Mouse (Mus musculus) spleen, postnatal 14 days (tissue): ENCODE measurements around the gene Pex26.

Source experiments
- DNase-seq, 2 experiments: peaks; one replicate each; pipeline ENCODE4 v3.0.0; 2021 to 2022; ENCODE audit warnings: low spot score in 2 of 2

Pex26 gene

DNA sequence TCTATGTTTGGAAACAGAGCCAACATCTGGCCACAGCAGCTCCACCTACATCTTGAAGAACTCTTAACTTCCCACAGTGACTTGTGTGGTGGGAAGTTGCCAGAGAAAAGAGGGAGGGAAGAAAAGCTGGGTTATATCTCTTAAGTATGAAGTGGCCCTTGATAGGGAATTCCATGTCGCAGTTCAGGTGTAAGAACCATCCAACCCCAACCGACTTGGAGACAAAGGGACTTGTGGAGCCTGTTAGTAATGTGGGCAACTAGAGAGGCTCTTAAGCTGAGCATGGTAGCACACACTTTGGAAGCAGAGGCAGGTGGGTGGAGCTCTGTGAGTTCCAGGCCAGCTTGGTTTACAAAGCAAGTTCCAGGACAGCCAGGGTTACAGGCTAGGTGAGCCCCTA lies 26.1 kb downstream of the Pex26 start:
- no peak for DNase-seq

DNA sequence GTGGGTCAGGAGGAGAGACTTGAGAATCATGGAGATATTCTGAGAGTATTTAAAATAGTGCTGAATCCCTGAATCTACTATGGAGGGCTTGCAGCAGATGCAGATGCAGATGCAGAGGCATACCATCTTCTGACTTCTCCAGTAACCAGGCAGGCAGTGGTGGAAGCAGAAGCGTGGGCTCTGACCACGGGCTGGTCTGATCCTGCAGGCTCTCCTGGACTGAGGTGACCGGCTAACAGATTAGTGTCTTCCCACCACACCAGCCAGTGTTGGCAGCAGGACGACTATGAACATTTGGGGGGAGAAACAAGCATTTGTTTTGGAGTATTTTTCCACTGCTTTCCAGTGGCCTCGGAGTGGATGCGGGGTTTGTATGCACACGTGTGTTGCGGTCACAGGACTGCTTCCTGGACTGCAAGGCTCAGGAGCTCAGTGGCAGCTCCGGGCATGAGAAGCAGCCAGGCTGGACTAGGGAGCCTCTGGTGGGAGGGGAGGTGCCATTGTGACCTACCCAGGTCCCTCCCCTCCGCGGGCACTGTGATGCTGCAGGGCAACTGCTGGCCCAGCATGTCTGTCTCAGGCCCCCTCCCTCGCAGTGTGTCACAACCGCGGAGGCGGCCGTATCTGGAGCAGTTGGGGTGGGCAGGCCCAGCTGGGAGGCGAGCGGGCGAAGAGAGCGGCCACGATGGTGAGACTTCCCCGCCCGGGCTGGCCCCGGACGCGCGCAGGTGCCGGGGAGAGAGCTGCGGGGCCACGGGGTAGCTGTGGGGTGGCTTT lies 26.9 kb downstream of the Pex26 start, which contains the start of gene Tuba8:
Tuba8 (plus strand) TSS at position 548 of the 777 bp plus-strand sequence.
- peak in 1 of 2 experiments; percentile 7 for DNase-seq

DNA sequence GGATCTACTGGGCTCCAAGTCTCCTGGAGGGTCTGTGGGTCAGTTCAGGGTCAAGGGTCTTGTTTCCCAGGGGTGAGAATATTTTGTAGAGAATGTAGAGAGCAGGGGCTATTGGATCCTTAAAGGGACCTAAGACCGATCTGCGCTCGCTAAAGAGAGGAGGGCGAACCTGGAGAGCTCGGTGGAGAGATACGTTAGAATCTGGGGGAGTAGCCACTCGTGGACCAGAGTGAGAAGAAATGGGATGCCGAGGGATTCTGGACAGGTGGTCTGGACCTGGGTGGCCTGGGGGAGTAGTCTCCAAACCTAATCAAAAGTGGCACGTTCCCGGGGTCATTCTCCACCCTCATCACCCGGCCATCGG lies 27.4 kb downstream of the Pex26 start:
- no peak for DNase-seq

DNA sequence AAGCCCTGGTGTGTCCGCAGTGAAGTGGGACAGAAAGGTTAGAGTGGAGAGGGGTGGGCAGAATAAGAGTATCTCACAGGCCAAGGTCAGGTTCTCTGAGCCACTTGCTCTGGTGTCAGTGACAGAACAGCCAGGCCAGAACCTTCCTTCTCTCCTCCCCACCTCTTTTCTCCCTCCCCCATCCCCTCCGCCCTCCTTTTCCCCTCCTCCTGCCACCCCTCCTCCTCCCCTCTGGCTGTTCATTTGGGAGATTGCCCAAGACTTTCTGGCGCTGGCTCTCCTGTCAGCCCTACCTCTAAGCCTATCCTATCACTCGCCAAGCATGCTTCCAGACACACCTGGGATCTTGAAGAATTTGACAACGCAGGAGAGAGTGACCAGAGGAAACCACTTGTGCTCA lies 28.3 kb downstream of the Pex26 start:
- DNase-seq, result no peak

DNA sequence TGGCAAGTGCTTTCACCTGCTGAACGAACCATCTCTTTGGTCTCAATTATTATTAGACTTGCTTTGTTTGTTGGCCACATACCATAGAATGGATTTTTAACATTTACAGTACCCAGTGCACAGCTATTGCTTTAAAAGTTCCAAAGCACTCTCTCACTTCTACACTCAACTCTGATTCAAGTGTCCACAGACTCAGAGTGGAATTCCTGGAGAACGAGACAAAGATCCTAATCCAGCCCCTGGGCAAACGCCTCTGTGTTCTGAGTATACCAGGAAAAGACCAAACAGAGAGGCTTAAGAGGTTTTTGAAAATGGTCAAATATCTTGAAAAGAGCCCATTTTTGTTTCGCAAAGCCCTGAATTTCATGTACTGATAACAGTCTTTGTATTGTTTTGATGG lies 29.5 kb downstream of the Pex26 start:
- DNase-seq, result no peak

DNA sequence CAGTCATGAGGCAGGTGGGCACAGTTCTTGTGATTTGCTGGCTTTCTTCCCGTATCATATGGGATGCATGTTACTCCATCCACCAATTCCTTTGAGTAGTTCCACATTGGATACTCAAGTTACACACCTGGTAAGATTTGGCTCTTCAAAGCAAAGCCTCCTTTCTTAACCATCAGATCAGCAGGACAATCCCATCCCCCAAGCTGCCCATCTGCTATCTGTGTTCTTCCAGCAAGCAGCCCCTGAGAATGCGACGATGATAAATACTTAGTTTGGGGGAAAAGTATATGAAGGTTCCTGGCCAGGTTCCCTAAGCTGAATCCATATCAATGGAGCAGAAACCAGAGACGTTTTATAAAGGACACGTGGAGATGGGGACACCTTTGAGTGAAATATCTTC lies 30.8 kb downstream of the Pex26 start:
- DNase-seq, result no peak

DNA sequence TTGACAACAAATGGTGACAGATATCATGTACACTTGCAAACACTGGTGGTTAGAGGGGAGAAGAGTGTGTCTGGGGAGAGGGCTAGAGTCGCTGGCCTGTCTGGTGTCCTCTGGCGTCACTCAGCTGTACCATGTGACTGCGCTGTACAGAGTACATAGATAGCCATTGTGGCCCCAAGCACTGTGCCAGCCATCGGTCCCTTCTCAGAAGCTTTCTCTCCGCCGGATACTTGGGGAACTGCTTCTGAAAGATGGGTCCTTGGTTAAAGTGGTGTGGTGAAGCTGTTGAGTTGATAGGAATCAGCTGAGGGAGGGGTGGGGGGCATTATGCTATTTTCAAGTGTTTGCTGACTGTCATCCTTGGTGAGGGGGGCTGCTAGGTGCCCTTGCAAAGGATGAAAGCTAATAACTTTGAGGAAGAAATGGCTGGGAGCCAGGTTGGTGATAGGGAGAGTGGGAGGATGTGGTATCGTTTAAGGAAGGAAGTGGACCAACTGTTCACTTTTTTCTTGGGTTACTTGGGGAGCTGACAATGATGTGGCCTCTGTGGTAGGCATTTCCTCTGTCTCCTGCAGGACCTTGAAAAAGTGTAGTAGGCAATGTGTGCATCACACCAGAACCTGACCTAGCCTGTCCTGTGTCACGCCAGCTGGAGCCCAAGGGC lies 31.3 kb downstream of the Pex26 start:
- no peak for DNase-seq

DNA sequence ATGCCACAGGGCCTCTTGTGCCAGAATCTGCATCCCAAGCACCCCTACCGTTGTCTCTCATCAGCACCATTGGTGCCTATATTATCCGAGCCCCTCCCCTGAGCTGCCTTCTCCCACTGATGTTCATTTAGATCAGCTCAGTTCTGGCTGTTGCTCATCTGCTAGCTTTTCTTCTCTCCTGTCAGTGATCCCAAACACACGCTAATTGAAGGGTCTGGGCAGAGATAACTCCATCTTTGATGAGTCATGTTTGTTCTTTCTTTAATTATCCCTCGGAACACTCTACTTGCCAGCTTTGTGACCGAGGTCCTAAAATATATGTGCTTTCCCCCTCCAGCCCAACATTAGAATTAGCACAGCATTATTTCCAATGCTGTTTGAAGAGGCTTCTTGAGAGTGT lies 31.9 kb downstream of the Pex26 start:
- no peak for DNase-seq

DNA sequence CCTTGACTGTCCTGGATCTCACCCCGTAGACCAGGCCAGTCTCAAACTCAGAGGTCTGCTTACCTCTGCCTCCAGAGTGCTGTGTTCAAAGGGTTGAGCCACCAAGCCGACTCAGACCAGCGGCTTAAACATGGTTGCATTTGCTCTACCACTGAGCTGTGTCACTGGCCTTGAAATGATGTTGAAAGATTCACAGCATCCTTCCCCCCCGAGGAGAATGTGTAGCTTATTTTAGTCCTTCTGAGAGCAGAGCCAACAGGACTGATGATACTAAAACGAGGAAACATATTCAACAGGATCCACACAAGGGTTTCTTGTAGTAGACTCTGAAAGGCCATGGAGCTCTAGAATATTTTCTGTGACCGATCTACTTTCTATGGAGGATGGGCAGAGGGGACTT lies 32.4 kb downstream of the Pex26 start:
- DNase-seq, result no peak

DNA sequence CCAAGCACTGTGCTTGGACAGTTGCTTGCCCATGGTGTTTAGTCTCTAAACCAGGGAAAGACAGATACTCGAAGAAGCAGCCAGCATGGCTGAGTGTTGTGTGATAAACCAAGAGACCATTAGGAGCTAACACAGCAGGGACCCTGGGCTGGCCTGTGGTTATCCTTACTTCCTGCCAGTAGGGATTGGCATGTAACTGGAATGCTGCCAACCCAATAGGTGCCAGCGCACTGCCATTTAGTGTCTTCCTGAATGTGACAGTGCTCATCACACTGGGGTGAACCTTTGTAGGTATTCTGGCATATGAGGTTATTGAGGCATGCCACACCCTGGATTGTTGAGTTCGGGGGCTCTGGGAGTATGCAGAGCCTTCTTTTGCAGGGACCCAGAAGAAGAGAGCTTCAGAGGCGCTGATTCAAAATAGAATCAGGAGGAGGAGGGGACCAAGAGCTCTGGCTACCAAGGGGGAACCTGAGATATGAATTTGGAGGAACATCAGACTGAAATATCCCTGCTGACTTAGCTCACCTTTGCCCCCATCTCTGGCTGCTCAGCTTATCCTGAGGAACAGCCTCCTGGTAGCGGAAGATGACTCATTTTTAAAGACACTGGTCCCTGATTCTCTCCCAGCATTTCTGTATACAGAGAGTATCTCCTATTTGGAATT lies 33.3 kb downstream of the Pex26 start:
- DNase-seq, result no peak

DNA sequence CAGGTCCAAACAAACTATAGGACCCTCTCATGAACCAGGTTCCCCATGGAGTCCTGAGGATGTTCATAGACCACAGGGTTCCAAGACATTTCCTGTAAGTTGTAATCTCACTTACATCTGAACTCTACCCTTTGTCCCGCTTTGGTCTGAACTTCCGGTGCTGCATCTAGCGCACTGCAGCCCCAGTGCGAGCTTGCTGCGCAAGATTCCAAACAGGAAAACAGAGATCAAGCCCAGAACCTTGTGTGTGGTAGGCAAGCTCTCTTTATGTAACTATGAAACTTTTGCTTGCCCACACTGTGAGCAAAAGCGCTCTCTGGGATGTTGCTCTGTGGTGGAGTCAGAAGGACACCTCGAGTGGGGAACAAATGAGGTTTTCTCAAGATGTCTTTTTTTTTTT lies 34.5 kb downstream of the Pex26 start:
- DNase-seq, result no peak

DNA sequence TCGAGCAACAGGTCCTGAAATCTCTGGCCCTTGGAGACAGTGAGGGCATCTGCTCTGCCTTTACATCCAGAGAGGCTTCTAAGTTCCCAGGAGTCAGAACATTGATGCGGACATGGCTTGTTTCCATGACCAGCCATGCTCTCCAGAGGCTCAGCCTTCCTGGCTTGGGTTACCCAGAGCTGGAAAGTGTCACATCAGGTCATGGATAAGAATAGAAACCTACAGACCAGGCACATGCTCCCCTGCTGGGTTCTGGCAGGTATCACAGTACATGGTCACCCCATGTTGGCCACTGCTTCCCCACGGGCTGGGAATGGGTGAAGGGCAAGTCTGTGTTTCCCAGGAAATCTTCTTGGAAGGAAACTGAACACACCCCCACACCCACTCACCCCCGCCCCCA lies 35.9 kb downstream of the Pex26 start:
- DNase-seq, result no peak

DNA sequence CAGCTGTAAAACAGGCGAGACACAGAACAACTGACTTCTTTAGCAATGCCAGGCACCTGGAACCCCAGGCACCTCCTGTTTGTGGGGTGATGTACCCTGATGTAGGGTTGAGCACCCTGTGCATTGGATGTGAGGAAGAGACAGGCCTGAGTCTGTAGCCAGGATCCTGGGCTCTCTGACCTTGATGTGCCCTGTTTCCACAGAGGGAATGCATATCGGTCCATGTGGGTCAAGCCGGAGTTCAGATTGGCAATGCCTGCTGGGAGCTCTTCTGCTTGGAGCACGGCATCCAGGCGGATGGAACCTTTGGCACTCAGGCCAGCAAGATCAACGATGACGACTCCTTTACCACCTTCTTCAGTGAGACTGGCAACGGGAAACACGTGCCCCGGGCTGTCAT lies 36.7 kb downstream of the Pex26 start:
- no peak for DNase-seq

DNA sequence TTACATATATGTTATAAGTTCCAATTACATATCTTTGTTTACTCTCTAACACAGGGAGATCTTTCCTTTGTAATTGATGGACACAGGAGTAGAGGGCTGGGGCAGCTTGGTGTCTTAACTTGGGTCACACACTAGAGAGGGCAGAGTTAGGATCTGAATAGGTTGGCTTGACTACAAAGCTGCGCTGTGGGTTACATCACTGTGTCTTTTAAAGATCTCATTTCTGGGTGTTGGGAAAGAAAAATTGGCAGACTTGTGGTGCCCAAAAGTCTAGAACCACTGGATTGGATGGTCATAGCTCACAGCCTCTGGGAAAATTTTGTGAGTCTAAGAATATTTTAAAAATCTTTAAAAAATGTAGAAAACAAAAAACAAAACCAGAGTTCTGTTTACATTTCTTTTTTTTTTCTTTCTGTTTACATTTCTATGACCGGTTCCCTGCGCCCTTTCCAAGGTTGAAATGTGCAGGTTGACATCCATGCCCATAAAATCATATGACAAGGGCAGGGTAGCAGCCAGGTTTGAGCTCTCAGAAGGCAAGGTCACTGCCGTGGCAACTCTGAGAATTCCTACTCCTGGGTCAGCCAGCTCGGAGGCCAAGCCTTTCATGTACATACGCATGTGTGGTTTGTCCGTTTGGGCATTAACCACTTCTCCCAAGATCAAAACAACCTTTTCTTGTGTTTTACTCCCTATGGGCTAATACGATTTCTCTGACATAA lies 38.6 kb downstream of the Pex26 start:
- DNase-seq, result no peak

DNA sequence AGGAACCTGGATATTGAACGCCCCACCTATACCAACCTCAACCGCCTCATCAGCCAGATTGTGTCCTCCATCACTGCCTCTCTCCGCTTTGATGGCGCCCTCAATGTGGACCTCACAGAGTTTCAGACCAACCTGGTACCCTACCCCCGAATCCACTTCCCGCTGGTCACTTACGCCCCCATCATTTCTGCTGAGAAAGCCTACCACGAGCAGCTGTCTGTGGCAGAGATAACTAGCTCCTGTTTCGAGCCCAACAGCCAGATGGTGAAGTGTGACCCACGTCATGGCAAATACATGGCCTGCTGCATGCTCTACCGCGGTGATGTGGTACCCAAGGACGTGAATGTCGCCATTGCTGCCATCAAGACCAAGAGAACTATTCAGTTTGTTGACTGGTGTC lies 39.5 kb downstream of the Pex26 start:
- DNase-seq, result no peak

DNA sequence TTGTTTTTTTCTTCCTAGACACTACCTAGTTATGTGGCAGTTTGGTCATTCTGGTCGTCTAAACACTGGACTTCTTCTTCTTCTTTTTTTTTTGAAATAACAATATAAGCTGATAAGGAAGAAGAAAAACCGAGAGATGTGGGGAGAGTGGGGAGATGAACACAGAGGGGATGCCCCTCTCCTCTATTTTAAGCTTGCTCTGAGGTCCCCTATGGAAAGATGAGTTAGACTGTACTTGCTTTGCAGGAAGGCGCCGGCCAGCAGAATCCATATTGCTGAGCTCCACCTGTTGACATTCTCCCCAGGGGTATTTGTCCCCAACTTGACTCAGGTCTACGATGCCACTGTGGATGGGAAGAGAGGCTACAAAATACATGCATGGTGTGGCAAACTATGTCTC lies 40.6 kb downstream of the Pex26 start:
- no peak for DNase-seq

DNA sequence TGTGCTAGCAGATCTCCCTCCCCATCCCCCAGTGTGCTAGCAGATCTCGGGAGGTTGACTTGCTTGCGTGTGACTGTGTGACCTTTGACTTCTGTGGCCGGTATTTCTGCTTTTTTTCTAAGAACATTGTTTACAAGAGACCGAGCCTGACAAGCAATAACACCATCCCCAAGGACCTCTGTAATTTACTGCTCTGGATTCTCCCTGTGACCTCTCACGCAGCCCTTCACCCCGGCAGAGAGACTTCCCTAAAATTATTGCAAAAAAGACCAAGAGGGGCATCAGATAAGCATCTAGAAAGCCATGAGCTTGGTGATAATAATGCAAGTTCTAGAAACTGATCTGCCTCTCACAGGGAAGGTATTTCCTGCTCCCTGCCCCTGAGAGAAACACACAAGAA lies 41.5 kb downstream of the Pex26 start:
- DNase-seq, result no peak

DNA sequence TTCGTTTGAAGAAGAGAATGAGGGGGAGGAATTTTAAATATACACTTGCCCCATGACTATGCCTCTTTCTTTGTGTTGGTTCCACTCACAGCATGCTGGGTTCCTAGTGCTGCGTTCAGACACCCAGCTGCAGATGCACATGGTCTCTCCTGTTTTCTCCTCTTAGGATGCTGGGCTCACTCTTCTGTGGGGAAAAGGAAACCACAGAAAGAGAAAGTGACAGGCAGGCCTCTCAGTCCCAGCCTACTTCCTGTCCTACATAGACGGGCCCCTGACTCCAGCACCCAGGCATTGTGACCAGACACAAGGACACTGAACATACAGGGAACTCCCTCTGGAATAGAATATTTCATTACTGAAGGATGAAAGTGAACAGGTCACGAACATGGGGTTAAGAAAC lies 42.6 kb downstream of the Pex26 start:
- no peak for DNase-seq

DNA sequence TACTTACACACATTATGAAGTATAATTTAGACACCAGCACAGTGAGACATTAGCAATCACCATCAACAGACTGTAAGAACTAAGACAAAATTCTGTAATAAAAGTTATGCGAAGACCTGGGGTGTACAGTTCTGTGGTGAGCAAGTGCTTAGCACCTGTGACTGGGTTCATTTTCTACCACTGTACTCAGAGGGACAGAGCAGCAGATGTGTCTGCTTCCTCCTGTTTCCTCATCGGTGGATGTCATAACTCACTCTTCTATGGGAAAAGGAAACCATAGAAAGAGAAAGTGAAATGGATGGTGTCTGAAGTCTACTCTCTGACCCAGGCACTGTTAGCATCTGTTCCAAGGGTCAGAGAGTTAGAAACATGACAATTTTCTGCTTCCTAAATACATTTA lies 43.3 kb downstream of the Pex26 start:
- DNase-seq, result no peak

DNA sequence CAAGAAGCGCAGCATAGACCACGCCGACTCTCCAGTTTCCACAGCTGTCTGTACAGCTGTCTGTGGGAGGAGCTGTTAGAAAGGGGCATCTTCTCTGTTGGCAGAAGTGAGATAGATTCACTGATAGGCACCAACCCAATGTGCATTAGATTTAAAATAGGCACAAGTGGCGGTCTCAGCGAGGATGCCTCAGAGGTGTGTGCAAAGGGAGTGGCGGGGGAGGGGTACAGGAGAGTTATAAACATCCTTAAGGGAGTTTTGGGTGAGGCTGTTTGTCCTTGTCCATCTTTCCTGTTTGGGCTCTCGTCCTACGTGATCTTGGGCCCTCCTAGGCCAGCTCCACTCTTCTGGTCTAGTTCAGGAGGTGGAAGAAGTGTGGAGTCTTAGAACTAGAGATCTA lies 45.0 kb downstream of the Pex26 start:
- DNase-seq, result no peak

DNA sequence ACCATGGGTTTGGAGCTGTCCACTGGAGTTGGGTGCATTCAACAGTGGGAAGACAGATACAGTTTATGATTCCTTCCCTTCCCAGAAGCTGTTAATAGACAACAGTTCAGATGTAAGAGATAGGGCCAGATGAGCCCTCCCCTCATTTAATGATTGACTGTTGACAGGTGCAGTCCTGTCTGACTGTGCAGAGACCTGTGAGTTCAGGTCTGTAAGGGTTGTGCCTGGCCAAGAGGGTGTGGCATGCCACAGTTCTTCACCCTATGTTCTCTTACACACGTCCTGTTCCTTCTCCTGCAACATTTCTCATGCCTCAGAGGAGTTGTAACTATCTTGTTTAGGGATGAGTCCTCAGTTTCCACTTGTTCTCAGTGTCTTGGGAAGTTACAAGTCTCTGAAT lies 49.2 kb downstream of the Pex26 start:
- DNase-seq, result no peak

DNA sequence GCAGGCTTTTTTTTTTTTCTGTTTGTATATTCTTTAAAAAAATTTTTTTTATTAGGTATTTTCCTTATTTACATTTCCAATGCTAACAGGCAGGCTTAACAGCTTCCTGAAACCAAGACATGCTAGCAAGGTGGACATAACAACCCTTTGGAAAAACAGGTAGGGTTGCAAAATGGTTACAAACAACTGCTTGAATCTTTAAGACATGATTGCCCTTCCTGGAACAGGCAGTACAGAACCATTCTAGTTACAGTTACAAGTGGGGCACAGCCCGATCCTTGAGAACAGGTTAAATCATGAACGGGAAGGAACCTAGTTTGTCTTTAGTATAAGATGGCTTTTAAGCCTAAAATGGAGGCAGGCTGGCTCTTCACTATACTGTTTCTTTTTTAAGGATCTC lies 52.9 kb downstream of the Pex26 start:
- DNase-seq, result no peak

DNA sequence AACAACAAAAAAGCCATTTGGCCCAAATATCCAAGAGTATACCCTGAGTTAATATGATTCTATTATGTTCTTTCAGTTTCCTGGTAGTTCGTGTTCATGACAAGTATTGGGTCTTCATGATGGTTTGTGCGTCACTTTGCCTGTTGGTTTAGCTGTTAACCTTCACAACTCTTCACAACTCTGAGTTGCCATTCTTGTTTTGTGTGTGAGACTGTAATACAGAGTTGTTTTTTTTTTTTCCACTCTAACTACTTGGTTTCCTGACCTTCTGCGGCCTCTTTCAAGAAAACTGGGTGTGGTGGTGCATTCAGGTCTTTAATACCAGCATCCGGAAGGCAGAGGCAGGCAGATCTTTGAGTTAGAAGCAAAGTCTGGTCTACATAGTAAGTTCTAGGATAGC lies 54.7 kb downstream of the Pex26 start:
- DNase-seq, result no peak
